Mouse (Mus musculus): ENCODE data around the gene Mturn.
A peak's percentile ranks its signal among the peaks of the same experiment; 100 is the strongest.

Mturn gene

DNA sequence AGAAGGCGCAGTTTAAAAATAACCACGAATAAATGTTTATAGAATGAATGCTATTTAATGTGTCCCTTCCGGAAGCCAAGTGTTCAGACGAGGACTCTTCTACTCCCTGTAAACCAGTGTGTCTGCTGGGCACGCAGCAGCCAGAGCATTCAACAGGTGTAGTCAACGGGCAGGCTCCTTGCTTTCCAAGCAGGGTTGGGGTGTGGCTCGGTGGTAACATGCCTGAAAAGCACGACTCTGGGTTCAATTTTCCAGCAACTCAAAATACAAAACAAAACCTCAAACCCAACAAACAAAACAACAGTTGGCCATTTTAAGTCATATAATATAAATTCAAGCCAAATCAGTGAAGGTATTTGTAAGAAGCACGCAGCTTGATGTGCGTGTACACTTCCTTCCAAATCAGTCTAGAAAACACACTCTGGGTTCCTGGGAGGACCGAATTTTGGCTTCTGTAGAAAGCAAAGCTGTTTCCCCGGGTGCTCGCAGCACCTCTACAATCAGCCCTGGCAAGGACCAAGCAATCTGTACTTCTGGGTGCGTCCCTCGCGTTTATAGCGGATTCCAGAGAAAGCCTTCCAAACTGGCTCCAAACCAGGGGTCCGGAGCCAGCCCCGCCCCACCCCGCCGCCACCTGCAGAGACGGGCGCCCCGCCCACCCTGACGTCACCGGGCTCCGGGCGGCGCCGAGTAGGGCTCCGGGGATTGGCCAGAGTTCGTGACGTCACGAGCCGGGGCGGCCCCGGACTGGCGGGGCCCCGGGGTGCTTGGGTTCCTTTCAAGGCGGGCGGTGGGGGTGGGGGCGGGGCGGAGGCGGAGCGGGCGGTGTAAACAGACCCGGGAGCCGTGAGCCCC lies at the start of gene Mturn:
Mturn (plus strand) TSS at position 734 of the 855 bp plus-strand sequence.
- DNase-seq, result peak; percentile 97 to 98

DNA sequence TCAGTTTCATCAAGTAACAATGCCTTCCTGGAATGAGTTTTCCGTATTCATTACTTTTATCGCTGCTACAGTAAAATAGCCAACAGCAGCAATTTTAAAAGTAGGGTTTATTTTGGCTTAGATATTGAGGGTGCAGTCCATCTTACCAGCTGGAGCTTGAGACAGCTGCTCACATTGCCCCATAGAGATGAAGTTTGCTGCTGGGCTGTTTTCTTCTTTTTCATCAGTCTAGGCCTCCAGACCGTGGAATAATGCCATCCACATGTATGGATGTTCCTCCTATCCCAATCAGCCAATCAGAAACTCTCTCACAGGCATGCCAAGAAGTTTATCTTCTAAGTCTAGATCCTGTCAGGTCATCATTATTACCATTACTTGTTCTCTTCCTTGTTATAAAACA lies 41.5 kb upstream of the Mturn start:
- no peak for DNase-seq

DNA sequence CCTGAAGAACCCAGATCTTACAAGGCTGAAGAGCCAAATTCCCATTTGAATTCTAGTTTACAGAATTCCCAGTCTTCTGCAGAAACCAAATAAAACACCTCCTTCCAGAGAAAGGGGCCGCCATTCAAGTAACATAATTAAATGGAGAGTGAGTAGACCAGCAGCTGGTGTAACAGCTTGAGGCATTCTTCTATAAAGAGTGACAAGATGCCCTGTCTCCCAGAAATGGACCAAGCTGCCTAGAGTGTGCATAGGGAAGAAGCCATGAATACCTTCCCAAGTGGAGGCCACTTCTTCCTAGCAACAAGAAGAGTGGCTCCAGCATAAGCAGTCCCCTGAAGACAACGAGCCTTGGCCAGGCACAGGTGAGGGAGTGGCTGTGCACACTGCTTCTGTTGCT lies 39.5 kb upstream of the Mturn start:
- no peak for DNase-seq

- no peak for DNase-seq
These were observed 38.2 kb upstream of the Mturn start for GRCm38 (mm10) chr6:54643181-54643580.

- DNase-seq, result no peak
These were observed 25.8 kb upstream of the Mturn start for GRCm38 (mm10) chr6:54655471-54656095.

DNA sequence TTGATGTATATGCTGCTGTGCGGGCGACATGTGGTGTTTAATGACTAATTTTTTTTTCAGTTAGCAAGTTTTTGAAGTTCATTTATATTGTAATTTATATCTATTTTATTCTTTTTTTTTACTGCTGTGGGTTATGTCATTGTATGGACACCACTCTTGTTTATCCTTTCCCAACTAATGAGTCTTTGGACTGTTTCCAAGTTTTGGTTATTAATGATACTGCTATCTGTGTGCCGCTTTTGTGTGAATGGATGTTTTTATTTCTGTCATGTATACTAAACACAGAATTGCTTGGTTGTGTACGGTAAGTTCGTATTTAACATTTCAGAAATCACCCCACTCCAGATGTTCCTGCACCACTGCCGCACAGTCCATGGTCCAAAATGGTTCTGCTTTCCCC lies 23.6 kb upstream of the Mturn start:
- DNase-seq, result no peak

GRCm38 (mm10) chr6:54669868-54670267 lies 11.6 kb upstream of the Mturn start:
- no peak for DNase-seq

DNA sequence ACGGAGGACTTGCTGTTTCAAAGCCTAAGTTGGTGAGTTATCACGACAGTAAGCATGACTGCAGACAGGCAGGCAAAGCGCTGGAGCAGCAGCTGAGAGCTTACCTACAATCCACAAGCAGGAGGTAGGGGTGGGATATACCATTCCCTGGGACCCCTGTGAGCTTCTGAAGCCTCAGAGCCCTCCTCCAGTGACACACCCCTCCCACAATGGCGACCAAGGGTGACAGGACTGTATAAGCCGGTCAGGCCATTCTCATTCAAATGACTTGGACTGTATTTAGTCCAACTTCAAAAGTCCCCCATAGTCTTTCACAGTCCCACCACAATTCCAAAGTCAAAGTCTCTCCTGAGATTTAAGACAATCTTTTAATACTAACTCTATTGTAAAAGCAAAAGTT lies 8.5 kb upstream of the Mturn start:
- DNase-seq, result no peak

- no peak for DNase-seq
These were observed 1.7 kb upstream of the Mturn start for GRCm38 (mm10) chr6:54679686-54680085.

DNA sequence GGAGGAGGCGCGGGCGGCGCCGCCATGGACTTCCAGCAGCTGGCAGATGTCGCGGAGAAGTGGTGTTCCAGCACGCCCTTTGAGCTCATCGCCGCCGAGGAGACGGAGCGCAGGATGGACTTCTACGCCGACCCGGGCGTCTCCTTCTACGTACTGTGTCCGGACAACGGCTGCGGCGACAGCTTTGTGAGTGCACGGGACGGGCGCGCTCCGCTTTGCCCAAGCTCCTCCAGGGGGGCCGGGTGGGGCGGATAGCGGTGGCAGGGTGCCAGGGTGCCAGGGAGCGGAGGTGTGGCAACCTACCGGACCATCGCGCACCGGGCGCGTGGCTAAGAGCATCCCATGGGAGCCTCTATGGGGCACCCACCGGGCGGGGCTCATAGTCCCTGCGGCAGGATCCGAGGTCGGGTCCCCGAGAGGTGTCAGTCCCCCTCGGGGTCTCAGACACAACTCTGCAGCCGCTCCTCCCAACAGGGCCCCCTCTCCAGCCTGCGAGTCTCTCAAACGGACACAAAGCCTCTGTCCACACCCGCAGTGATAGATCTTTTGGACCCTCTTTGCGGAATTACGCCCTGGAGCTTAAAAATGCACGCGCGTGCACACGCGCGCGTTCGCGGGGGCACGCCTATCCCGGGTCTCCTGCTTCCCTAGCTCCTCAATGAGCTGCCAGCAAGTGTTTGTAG lies 463 bp downstream of the Mturn start:
- DNase-seq, result no peak

DNA sequence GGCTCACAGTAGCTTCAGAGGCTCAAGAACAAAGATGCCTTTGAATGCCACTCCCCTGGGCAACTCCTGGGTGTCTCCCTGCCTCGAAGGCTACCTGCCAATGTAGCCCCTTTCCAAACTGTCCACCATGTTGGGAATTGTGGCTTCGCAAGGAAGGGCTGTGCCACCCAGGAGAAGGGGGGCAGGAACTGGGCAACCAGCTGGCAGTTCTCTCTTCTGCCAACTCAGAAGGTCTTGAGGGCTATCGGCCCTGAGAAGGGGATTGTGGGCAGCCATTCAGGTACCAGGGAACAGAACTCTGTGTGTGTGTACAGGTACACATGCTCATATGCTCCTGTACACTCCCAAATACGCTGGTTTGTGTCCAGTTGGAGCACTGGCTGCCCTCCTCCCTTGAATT lies 2.7 kb downstream of the Mturn start:
- no peak for DNase-seq

DNA sequence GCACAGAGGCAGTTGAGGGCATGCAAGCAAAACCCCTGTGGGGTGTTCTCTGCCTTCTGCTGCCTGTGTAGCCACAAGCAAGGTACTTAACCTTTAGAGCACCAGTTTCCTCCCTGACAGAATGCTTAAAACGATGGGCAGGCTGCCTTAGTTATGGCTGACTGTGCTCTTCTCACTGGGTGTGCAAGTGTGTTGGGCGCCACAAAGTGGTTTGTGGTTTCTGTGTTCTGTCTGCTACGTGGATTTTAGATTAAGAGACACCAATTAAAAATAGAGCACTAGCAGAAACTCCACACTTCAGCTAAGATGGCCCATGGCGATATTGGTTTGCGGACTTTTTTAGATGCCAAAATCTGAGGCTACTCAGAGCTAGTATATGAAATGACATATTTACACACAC lies 3.7 kb downstream of the Mturn start:
- DNase-seq, result peak in 1 of 2 experiments; percentile 38

- no peak for DNase-seq
These were observed 4.4 kb downstream of the Mturn start for GRCm38 (mm10) chr6:54685716-54686395.

- DNase-seq, result no peak
These were observed 5.7 kb downstream of the Mturn start for GRCm38 (mm10) chr6:54686946-54687737.

- DNase-seq, result no peak
These were observed 7.3 kb downstream of the Mturn start for GRCm38 (mm10) chr6:54688467-54689323.

- DNase-seq, result no peak
These were observed 8.3 kb downstream of the Mturn start for GRCm38 (mm10) chr6:54689686-54690085.

- no peak for DNase-seq
These were observed 9.4 kb downstream of the Mturn start for GRCm38 (mm10) chr6:54690838-54691237.

DNA sequence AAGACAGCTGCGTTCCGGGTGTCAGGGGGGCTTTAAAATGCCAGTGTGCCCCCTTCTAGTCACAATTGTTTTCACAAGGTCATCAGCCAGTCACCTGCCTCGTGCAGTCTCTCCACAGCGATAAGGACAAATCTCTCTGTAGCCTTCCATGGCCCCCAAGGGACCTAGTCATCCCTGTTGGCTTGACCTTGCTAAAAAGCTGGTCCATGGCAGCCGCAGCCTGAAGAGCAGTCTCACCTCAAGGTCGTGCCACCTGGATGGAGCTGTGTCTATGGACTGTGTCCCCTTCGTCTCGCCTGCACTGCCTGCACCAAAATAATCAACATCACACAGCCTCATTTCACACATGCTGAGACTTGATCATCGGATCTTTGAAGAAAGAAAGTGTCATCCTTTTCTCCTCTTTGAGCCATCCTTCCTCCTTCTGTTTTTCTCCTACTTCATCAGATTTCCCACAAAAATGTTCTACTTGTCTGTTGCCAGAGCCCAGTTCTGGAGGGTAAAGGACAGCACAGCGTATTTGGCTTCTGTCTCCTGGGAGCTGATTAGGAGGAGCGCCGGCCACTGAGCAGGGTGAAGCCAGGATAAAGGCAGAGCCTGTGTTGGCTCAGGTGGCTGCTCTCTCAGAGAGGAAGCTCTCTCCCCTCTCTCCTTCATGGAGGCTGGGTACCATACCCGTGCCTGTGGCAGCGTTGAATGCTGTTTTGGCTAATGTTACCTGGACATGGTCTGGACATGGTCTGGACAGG lies 10.1 kb downstream of the Mturn start:
- no peak for DNase-seq

DNA sequence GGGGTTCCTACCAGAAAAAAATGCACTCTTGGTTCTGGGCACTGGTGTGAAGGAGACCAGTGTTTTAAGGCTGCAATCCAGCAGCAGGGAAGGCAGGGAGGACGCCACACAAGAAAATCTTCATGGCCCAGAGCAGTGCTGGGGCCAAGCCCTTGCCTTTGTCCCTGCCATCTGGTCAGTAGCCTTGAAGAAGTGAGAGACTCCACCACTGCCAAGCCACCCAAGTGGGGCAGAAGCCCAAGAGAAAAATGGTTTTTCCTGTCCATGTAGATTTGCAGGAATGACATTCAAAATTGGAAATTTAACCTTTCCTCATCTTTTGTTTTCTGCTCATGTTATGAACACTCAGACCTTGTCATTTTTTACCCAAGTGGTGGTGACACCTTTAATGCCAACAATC lies 10.8 kb downstream of the Mturn start:
- DNase-seq, result no peak

DNA sequence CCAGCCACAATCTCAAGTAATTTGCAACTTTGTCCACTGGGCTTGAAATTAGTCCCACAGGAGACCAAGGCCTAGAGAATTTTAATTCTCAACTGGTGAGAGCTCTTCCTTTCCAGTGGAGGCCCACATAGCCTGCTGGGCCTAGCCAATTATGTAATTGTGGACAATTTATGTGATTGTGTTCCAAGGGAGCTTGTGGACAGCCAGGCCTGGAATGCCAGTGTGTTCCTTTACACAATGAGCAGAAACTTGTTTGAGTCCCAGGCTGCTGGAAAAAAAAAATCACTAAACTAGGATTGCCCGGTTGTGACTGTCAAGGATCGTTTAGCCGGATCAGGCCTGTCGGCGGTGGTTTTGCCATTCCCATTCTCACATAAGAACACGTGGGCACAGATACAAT lies 11.9 kb downstream of the Mturn start:
- DNase-seq, result no peak

All from thymus, adult 18-20 months (tissue).